Mouse (Mus musculus): Measurements from ENCODE around the gene Ifitm7.

DNA sequence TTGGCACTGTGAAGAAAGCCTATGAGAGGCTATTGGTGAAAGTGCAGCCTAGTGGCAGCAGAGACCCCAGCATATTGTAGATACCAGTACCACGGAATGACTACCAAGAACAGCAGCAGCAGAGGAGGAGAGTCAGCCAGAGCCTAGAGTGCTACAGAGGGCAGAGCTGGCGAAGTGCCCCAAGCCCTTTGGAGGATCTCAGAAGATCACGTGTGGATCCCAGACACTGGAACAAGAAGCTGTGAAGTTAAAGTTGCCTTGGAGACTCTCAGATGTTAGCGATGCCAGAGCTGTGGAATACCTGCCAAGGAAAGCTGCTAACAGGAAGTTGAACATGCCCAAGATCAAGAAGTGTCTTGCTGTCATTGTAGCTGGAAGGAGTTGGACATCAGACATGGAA, 18.6 kb upstream of the Ifitm7 start:
- TF ChIP-seq CTCF (IDR thresholded peaks at IDR 0.05) (no peak), POLR2A (IDR thresholded peaks at IDR 0.05; ENCODE audit: insufficient read depth, low read depth, low read length) (no peak), EP300 (IDR thresholded peaks at IDR 0.05; ENCODE audit: insufficient read depth, low read depth, low read length) (no peak)
